Comparison of ENCODE assay signal across 8 mouse cellular contexts in the genomic region with DNA sequence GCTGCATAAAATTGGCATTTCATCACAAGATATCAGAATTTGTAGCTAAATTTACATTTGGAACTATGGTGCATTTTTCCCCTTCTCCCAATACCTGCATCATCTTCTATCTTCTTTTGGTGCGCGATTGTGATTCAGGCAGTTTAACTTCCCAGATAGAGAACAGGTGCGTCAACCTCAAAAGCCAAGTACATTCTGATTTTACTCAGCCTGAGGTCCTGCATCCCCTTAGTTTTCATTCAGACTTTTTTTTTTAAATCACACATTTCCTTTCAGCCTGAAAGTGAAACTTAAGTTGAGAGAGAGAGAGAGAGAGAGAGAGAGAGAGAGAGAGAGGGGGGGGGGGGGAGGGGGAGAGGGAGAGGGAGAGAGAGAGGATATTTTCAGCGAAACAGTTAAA. TPM values are rescaled to one million over a fixed set of nuclear protein-coding genes. Genes with fewer than 3 reads are reported as not detected.
DNase-seq lines count a peak whose midpoint lies in the region; ATAC-seq and TF ChIP-seq lines count a peak whose summit lies in the region.

No protein-coding gene starts in this region.

- H3K9me3 ChIP-seq in liver, embryonic 16.5 days (replicated peaks; ENCODE audit: control insufficient read depth, low read length), result no peaks in the 10 kb centered on the region

- TF ChIP-seq EP300 in heart, adult 2 months (IDR thresholded peaks at IDR 0.05; ENCODE audit: insufficient read depth, low read depth, low read length), result no peak

- H3K27ac ChIP-seq in heart, adult 2 months, result peak overlapping the region; percentile 89
- no peak overlapping the region; the same call in 1 of the 2 replicates for H3K27ac ChIP-seq in liver, embryonic 16.5 days (ENCODE audit: low read length)

- no peak for DNase-seq in heart, adult 2 months
- DNase-seq in heart, adult 9 months (ENCODE audit: low spot score in 2 of 2), result no peak
- DNase-seq in CD4-positive, CD25-positive, alpha-beta regulatory T cell, adult 2 months (ENCODE audit: low read depth, low spot score), result peak; percentile 3
- DNase-seq in heart, postnatal 10 days, result peak; percentile 3 to 11
- no peak for DNase-seq in natural killer cell, adult 2 months (ENCODE audit: low spot score in 2 of 2)
- no peak for DNase-seq in layer of hippocampus, postnatal 36 days
- no peak for DNase-seq in urinary bladder, postnatal 36 days (ENCODE audit: low spot score in 2 of 2)

- TF ChIP-seq POLR2A in heart, adult 2 months (IDR thresholded peaks at IDR 0.05; ENCODE audit: insufficient read depth, low read depth, low read length), result no peak

- no peaks in the 10 kb centered on the region for H3K27me3 ChIP-seq in heart, adult 2 months (ENCODE audit: control insufficient read depth, insufficient read depth, low read length)
- H3K27me3 ChIP-seq in liver, embryonic 16.5 days (ENCODE audit: control insufficient read depth, insufficient read depth, low read depth, low read length), result no peaks in the 10 kb centered on the region

- intact Hi-C loops in heart, adult 2 months (cut with DNase I), result no loop called here
- intact Hi-C loops in heart, postnatal 10 days (cut with DNase I), result loop anchor here (5.0 kb wide), 1 partner anchor 62 kb away; no protein-coding TSS in a partner anchor

- H3K4me1 ChIP-seq in heart, adult 2 months (ENCODE audit: control insufficient read depth, insufficient read depth, low read length), result peaks cover 7% of the 10 kb centered on the region
- H3K4me1 ChIP-seq in liver, embryonic 16.5 days (ENCODE audit: control insufficient read depth, low read depth, low read length), result no peaks in the 10 kb centered on the region

- H3K79me2 ChIP-seq in heart, adult 2 months (replicated peaks; ENCODE audit: control insufficient read depth, insufficient read depth, low read length), result no peaks in the 10 kb centered on the region

- no peak for ATAC-seq in liver, embryonic 16.5 days (ENCODE audit: low read depth)

- peaks cover 8% of the 10 kb centered on the region; the same call in 1 of the 2 replicates for H3K36me3 ChIP-seq in heart, adult 2 months (ENCODE audit: control insufficient read depth, insufficient read depth, low read length)
- no peaks in the 10 kb centered on the region for H3K36me3 ChIP-seq in liver, embryonic 16.5 days (ENCODE audit: control insufficient read depth, insufficient read depth)

- 22% methylated on average over 4 of the region's 4 CpGs for WGBS in heart, adult 2 months
- 32% methylated on average over 4 of the region's 4 CpGs for WGBS in liver, embryonic 16.5 days (ENCODE audit: insufficient replicate concordance)

- H3K4me2 ChIP-seq in liver, embryonic 16.5 days (ENCODE audit: low read depth, low read length), result peak overlapping the region; percentile 56

- H3K4me3 ChIP-seq in heart, adult 2 months, result peak overlapping the region; percentile 75
- H3K4me3 ChIP-seq in liver, embryonic 16.5 days (ENCODE audit: low read depth, low read length), result peak overlapping the region; percentile 60

- H3K9ac ChIP-seq in heart, adult 2 months (ENCODE audit: low read depth, low read length), result peak overlapping the region; percentile 25; the same call in 1 of the 2 replicates
- no peak overlapping the region; the same call in 1 of the 2 replicates for H3K9ac ChIP-seq in liver, embryonic 16.5 days (ENCODE audit: low read depth, low read length)

- TF ChIP-seq CTCF in heart, adult 2 months (IDR thresholded peaks at IDR 0.05), result no peak

RNA-seq across cellular contexts. Expression of a gene that starts 1.2 kb away (rescaled TPM):
- total RNA-seq in heart, adult 2 months (2021), result 1 to 10 TPM; 4.6 to 7.1 TPM
- 4.0 and 7.7 TPM in 2 replicates for polyA plus RNA-seq in heart, adult 2 months (2012; rRNA removed)
- total RNA-seq in heart, postnatal 10 days (2021), result 1 to 10 TPM; 7.7 to 8.8 TPM
- polyA plus RNA-seq in liver, embryonic 16.5 days (2015; fragmentation: Nextera tagmentation; extraction: Ambion mirVana), result 0.92 and 1.0 TPM in 2 replicates
- 1 to 10 TPM; 7.5 to 8.3 TPM for total RNA-seq in layer of hippocampus, postnatal 36 days (2021)

RNA-seq across cellular contexts. Expression of a gene that starts 27.6 kb away (rescaled TPM):
- total RNA-seq in heart, adult 2 months (2021), result 1 to 10 TPM; 4.0 to 4.1 TPM
- polyA plus RNA-seq in heart, adult 2 months (2012; rRNA removed), result 2.2 and 2.4 TPM in 2 replicates
- total RNA-seq in heart, postnatal 10 days (2021), result 1 to 10 TPM; 4.7 to 5.3 TPM
- polyA plus RNA-seq in liver, embryonic 16.5 days (2015; fragmentation: Nextera tagmentation; extraction: Ambion mirVana), result 1.6 and 1.8 TPM in 2 replicates
- 10 to 100 TPM; 12.0 to 12.9 TPM for total RNA-seq in layer of hippocampus, postnatal 36 days (2021)

Comparison
In these comparisons a context has a peak if more than half of its experiments do, and no peak if none do; other contexts are left out.
1. DNase-seq: peak in CD4-positive, CD25-positive, alpha-beta regulatory T cell, adult 2 months (single experiment) and heart, postnatal 10 days (2 of 2); none in heart, adult 2 months (0 of 2), heart, adult 9 months (0 of 2), natural killer cell, adult 2 months (0 of 2), layer of hippocampus, postnatal 36 days (0 of 2) and urinary bladder, postnatal 36 days (0 of 2).